In the genomic region with DNA sequence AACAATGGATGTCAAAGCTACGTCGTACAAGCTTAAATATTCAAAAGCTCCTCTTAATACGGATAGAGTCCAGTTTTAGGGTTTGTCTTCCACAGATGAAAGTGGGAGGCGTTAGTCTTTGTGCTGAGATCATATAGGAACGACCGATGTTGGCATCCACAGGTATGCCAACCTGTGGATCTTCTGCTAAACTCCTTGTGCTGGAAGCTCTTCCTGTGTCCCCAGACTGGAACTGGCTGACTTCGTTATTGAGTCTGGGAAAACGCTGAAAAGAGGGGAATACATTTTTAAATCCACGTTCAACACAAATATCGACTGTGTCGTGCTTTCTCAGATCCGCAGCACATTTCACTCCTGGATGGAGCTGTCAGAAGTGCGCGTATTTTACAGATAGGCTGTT, we compare ENCODE assay signal across 8 mouse cellular contexts. TPM values are rescaled to one million over a fixed set of nuclear protein-coding genes. Genes with fewer than 3 reads are reported as not detected.
DNase-seq lines count a peak whose midpoint lies in the region; ATAC-seq and TF ChIP-seq lines count a peak whose summit lies in the region.

No protein-coding gene starts in this region.

- H3K4me1 ChIP-seq in kidney, postnatal 0 days (replicated peaks; ENCODE audit: insufficient read depth, low read length): 0 out of 2 replicates have a peak, but pooled peaks cover 2% of the 10 kb centered on the region
- peaks cover 4% of the 10 kb centered on the region; the same call in 1 of the 2 replicates for H3K4me1 ChIP-seq in forebrain, embryonic 14.5 days (ENCODE audit: control insufficient read depth, insufficient read depth, low read length)
- 0 out of 2 replicates have a peak, but pooled peaks cover 3% of the 10 kb centered on the region for H3K4me1 ChIP-seq in limb, embryonic 11.5 days (ENCODE audit: control insufficient read depth, insufficient read depth, low read length)
- H3K4me1 ChIP-seq in neural tube, embryonic 14.5 days (ENCODE audit: control insufficient read depth, insufficient read depth, low read length): peaks cover 8% of the 10 kb centered on the region; the same call in 1 of the 2 replicates

- H3K27ac ChIP-seq in kidney, postnatal 0 days: peak overlapping the region; percentile 93
- peak overlapping the region; percentile 83 for H3K27ac ChIP-seq in forebrain, embryonic 14.5 days (ENCODE audit: low read depth, low read length)
- H3K27ac ChIP-seq in limb, embryonic 11.5 days (replicated peaks; ENCODE audit: low read depth, low read length): peak overlapping the region; percentile 75
- H3K27ac ChIP-seq in neural tube, embryonic 14.5 days (ENCODE audit: low read depth, low read length): peak overlapping the region; percentile 74; the same call in 1 of the 2 replicates

- H3K36me3 ChIP-seq in kidney, postnatal 0 days (ENCODE audit: insufficient read depth, low read length): peaks cover 12% of the 10 kb centered on the region; the same call in 1 of the 2 replicates
- H3K36me3 ChIP-seq in forebrain, embryonic 14.5 days (ENCODE audit: control insufficient read depth, insufficient read depth, low read length): peaks cover 18% of the 10 kb centered on the region
- peaks cover 3% of the 10 kb centered on the region; the same call in 1 of the 2 replicates for H3K36me3 ChIP-seq in limb, embryonic 11.5 days (ENCODE audit: control insufficient read depth, insufficient read depth, low read length)
- peaks cover 10% of the 10 kb centered on the region for H3K36me3 ChIP-seq in neural tube, embryonic 14.5 days (ENCODE audit: control insufficient read depth, insufficient read depth, low read length)

- peak overlapping the region; percentile 89 for H3K4me3 ChIP-seq in kidney, postnatal 0 days (replicated peaks; ENCODE audit: low read depth, low read length)
- H3K4me3 ChIP-seq in forebrain, embryonic 14.5 days (ENCODE audit: low read depth, low read length): peak overlapping the region; percentile 88
- H3K4me3 ChIP-seq in limb, embryonic 11.5 days (ENCODE audit: low read depth, low read length): peak overlapping the region; percentile 63
- peak overlapping the region; percentile 81 for H3K4me3 ChIP-seq in neural tube, embryonic 14.5 days (ENCODE audit: low read depth, low read length)

- peak overlapping the region; percentile 73 for H3K4me2 ChIP-seq in kidney, postnatal 0 days (ENCODE audit: low read length)
- peak overlapping the region; percentile 53 for H3K4me2 ChIP-seq in forebrain, embryonic 14.5 days (ENCODE audit: low read length)
- H3K4me2 ChIP-seq in limb, embryonic 11.5 days (ENCODE audit: low read depth, severe bottlenecking): peak overlapping the region; percentile 56
- peak overlapping the region; percentile 45 for H3K4me2 ChIP-seq in neural tube, embryonic 14.5 days (ENCODE audit: low read depth, low read length)

- H3K9me3 ChIP-seq in kidney, postnatal 0 days (replicated peaks; ENCODE audit: low read length): no peaks in the 10 kb centered on the region
- H3K9me3 ChIP-seq in forebrain, embryonic 14.5 days (replicated peaks; ENCODE audit: control insufficient read depth, low read length): no peaks in the 10 kb centered on the region
- no peaks in the 10 kb centered on the region for H3K9me3 ChIP-seq in limb, embryonic 11.5 days (ENCODE audit: control insufficient read depth, low read length)
- H3K9me3 ChIP-seq in neural tube, embryonic 14.5 days (ENCODE audit: control insufficient read depth, low read length): no peaks in the 10 kb centered on the region

- peak overlapping the region; percentile 91 for H3K9ac ChIP-seq in kidney, postnatal 0 days (ENCODE audit: low read depth, low read length)
- H3K9ac ChIP-seq in forebrain, embryonic 14.5 days (ENCODE audit: low read length): peak overlapping the region; percentile 88
- H3K9ac ChIP-seq in limb, embryonic 11.5 days (ENCODE audit: low read length): peak overlapping the region; percentile 80
- H3K9ac ChIP-seq in neural tube, embryonic 14.5 days (replicated peaks; ENCODE audit: low read depth, low read length): peak overlapping the region; percentile 82

- peak; percentile 18 for ATAC-seq in kidney, postnatal 0 days (replicated peaks; ENCODE audit: low FRiP score, low read depth)
- ATAC-seq in forebrain, embryonic 14.5 days: no peak; the same call in 1 of the 2 replicates
- ATAC-seq in limb, embryonic 11.5 days (ENCODE audit: insufficient number of reproducible peaks, low FRiP score, low TSS enrichment, low read depth): peak; percentile 69
- peak; percentile 62 for ATAC-seq in neural tube, embryonic 14.5 days (ENCODE audit: low read depth)

- no peak for TF ChIP-seq CTCF in kidney, postnatal 0 days (IDR thresholded peaks at IDR 0.05; ENCODE audit: low read depth)

- no peaks in the 10 kb centered on the region for H3K27me3 ChIP-seq in kidney, postnatal 0 days (ENCODE audit: insufficient read depth, low read length)
- H3K27me3 ChIP-seq in forebrain, embryonic 14.5 days (replicated peaks; ENCODE audit: control insufficient read depth, insufficient read depth, low read length): no peaks in the 10 kb centered on the region
- no peaks in the 10 kb centered on the region for H3K27me3 ChIP-seq in limb, embryonic 11.5 days (ENCODE audit: control insufficient read depth, insufficient read depth, low read length)
- no peaks in the 10 kb centered on the region for H3K27me3 ChIP-seq in neural tube, embryonic 14.5 days (ENCODE audit: control insufficient read depth, insufficient read depth, low read length)

- 4% methylated on average over 14 of the region's 14 CpGs for WGBS in kidney, postnatal 0 days
- 7% methylated on average over 14 of the region's 14 CpGs for WGBS in forebrain, embryonic 14.5 days
- 10% methylated on average over 14 of the region's 14 CpGs for WGBS in limb, embryonic 11.5 days
- WGBS in neural tube, embryonic 14.5 days: 8% methylated on average over 14 of the region's 14 CpGs

- DNase-seq in kidney, postnatal 0 days (ENCODE audit: low spot score): no peak
- no peak for DNase-seq in kidney, adult 18-20 months
- peak; percentile 34 for DNase-seq in MEL-GATA-1-ER (ENCODE audit: extremely low read depth, low read depth)
- DNase-seq in forebrain, embryonic 14.5 days (ENCODE audit: low spot score): no peak
- DNase-seq in limb, embryonic 11.5 days (ENCODE audit: low spot score): no peak
- DNase-seq in gastrocnemius, adult 8-10 months (ENCODE audit: low spot score in 2 of 2): no peak
- DNase-seq in layer of hippocampus, adult 9-11 months: no peak

RNA-seq across cellular contexts. Expression of gene Cox7a2, which starts 0.4 kb away (rescaled TPM):
- 1,196 and 1,379 TPM in 2 replicates for polyA plus RNA-seq in kidney, postnatal 0 days (2015; fragmentation: Nextera tagmentation; extraction: Ambion mirVana)
- polyA plus RNA-seq in forebrain, embryonic 14.5 days (2014; fragmentation: Nextera tagmentation; extraction: Ambion mirVana): 791 and 901 TPM in 2 replicates
- 686 and 709 TPM in 2 replicates for polyA plus RNA-seq in limb, embryonic 11.5 days (2014; fragmentation: Nextera tagmentation; extraction: Ambion mirVana)
- polyA plus RNA-seq in neural tube, embryonic 14.5 days (2014; fragmentation: Nextera tagmentation; extraction: Ambion mirVana): 819 and 952 TPM in 2 replicates
- total RNA-seq in gastrocnemius, adult 8-10 months (2022): 100 to 1,000 TPM; 335 to 396 (median 388) TPM

RNA-seq across cellular contexts. Expression of gene Tmem30a, which starts 33.2 kb away (rescaled TPM):
- 97.8 and 98.0 TPM in 2 replicates for polyA plus RNA-seq in kidney, postnatal 0 days (2015; fragmentation: Nextera tagmentation; extraction: Ambion mirVana)
- 91.2 and 108 TPM in 2 replicates for polyA plus RNA-seq in forebrain, embryonic 14.5 days (2014; fragmentation: Nextera tagmentation; extraction: Ambion mirVana)
- polyA plus RNA-seq in limb, embryonic 11.5 days (2014; fragmentation: Nextera tagmentation; extraction: Ambion mirVana): 44.1 and 47.7 TPM in 2 replicates
- 124 and 137 TPM in 2 replicates for polyA plus RNA-seq in neural tube, embryonic 14.5 days (2014; fragmentation: Nextera tagmentation; extraction: Ambion mirVana)
- 10 to 100 TPM; 64.3 to 86.5 (median 70.3) TPM for total RNA-seq in gastrocnemius, adult 8-10 months (2022)

RNA-seq across cellular contexts. Expression of gene Col12a1, which starts 41.4 kb away (rescaled TPM):
- polyA plus RNA-seq in kidney, postnatal 0 days (2015; fragmentation: Nextera tagmentation; extraction: Ambion mirVana): 42.8 and 43.5 TPM in 2 replicates
- polyA plus RNA-seq in forebrain, embryonic 14.5 days (2014; fragmentation: Nextera tagmentation; extraction: Ambion mirVana): 5.0 and 7.7 TPM in 2 replicates
- polyA plus RNA-seq in limb, embryonic 11.5 days (2014; fragmentation: Nextera tagmentation; extraction: Ambion mirVana): 25.7 and 26.4 TPM in 2 replicates
- polyA plus RNA-seq in neural tube, embryonic 14.5 days (2014; fragmentation: Nextera tagmentation; extraction: Ambion mirVana): 13.3 and 17.7 TPM in 2 replicates
- total RNA-seq in gastrocnemius, adult 8-10 months (2022): 1 to 10 TPM; 2.3 to 6.2 (median 4.3) TPM
